9 mouse cellular contexts compared by ENCODE assay signal in the genomic region with DNA sequence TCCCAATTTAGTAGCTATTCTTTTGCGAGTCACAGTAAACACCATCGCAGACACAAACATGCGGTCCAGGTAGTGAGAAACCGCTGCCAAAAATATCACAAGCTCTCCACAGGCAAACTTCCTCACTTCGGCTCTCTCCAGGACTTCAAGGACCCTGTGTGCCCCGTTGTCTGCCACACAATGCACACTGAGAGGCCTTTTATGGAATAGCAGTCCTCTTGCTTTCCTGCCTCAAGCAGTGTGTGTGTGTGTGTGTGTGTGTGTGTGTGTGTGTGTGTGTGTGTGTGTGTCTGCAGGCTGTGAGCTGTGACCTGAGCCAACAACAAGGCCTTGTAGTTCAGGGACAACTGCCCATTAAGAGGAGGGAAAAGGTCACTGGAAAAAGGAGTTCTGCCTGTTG. TPM values are rescaled to one million over a fixed set of nuclear protein-coding genes. Genes with fewer than 3 reads are reported as not detected.
DNase-seq lines count a peak whose midpoint lies in the region; ATAC-seq and TF ChIP-seq lines count a peak whose summit lies in the region.
"Had no signal": no experiment of that assay in that cellular context is flagged by ENCODE, and none has a peak within 500 bp of the region (broad histone marks: within the 10 kb centered on the region; RNA-seq: fewer than 3 reads in every experiment).

No protein-coding gene starts in this region.

- no peak overlapping the region for H3K4me2 ChIP-seq in hindbrain, embryonic 11.5 days (replicated peaks; ENCODE audit: low read depth, low read length)
- no peak overlapping the region for H3K4me2 ChIP-seq in hindbrain, postnatal 0 days (ENCODE audit: low read depth, low read length)
- no peak overlapping the region for H3K4me2 ChIP-seq in lung, embryonic 15.5 days
- no peak overlapping the region for H3K4me2 ChIP-seq in forebrain, embryonic 15.5 days (replicated peaks)
- H3K4me2 ChIP-seq in forebrain, embryonic 16.5 days (ENCODE audit: low read length) = no peak overlapping the region

- H3K36me3 ChIP-seq in hindbrain, embryonic 11.5 days (ENCODE audit: control insufficient read depth, insufficient read depth, low read length) = no peaks in the 10 kb centered on the region
- no peaks in the 10 kb centered on the region for H3K36me3 ChIP-seq in hindbrain, postnatal 0 days (ENCODE audit: insufficient read depth, low read length)
- no peaks in the 10 kb centered on the region for H3K36me3 ChIP-seq in lung, embryonic 15.5 days
- no peaks in the 10 kb centered on the region for H3K36me3 ChIP-seq in forebrain, embryonic 15.5 days
- no peaks in the 10 kb centered on the region for H3K36me3 ChIP-seq in forebrain, embryonic 16.5 days (ENCODE audit: control insufficient read depth, insufficient read depth)

- 52% methylated on average over 6 of the region's 6 CpGs for WGBS in hindbrain, embryonic 11.5 days
- WGBS in hindbrain, postnatal 0 days = 41% methylated on average over 6 of the region's 6 CpGs
- 51% methylated on average over 6 of the region's 6 CpGs for whole genome bisulfite sequencing in lung, embryonic 15.5 days
- 49% methylated on average over 6 of the region's 6 CpGs for whole genome bisulfite sequencing in forebrain, embryonic 15.5 days
- WGBS in forebrain, embryonic 16.5 days = 66% methylated on average over 6 of the region's 6 CpGs

- no peak overlapping the region for H3K27ac ChIP-seq in hindbrain, embryonic 11.5 days (ENCODE audit: low read depth, low read length)
- no peak overlapping the region; the same call in 1 of the 2 replicates for H3K27ac ChIP-seq in hindbrain, postnatal 0 days
- peak overlapping the region; percentile 12; the same call in 1 of the 2 replicates for H3K27ac ChIP-seq in lung, embryonic 15.5 days
- no peak overlapping the region for H3K27ac ChIP-seq in forebrain, embryonic 15.5 days (replicated peaks)
- no peak overlapping the region for H3K27ac ChIP-seq in forebrain, embryonic 16.5 days (ENCODE audit: low read length)

- H3K4me1 ChIP-seq in hindbrain, embryonic 11.5 days (replicated peaks; ENCODE audit: control insufficient read depth, insufficient read depth, low read length) = 0 out of 2 replicates have a peak, but pooled peaks cover 3% of the 10 kb centered on the region
- no peaks in the 10 kb centered on the region for H3K4me1 ChIP-seq in hindbrain, postnatal 0 days (ENCODE audit: insufficient read depth, low read length)
- H3K4me1 ChIP-seq in lung, embryonic 15.5 days = peaks cover 16% of the 10 kb centered on the region; the same call in 1 of the 2 replicates
- no peaks in the 10 kb centered on the region for H3K4me1 ChIP-seq in forebrain, embryonic 15.5 days
- H3K4me1 ChIP-seq in forebrain, embryonic 16.5 days (replicated peaks; ENCODE audit: control insufficient read depth, insufficient read depth, low read length) = no peaks in the 10 kb centered on the region

- H3K4me3 ChIP-seq in hindbrain, embryonic 11.5 days (ENCODE audit: low read depth, low read length) = no peak overlapping the region
- H3K4me3 ChIP-seq in hindbrain, postnatal 0 days (ENCODE audit: low read length) = no peak overlapping the region
- no peak overlapping the region for H3K4me3 ChIP-seq in lung, embryonic 15.5 days
- H3K4me3 ChIP-seq in forebrain, embryonic 15.5 days = no peak overlapping the region
- H3K4me3 ChIP-seq in forebrain, embryonic 16.5 days (replicated peaks; ENCODE audit: low read length) = no peak overlapping the region

- no peak for TF ChIP-seq CTCF in hindbrain, postnatal 0 days (IDR thresholded peaks at IDR 0.05; ENCODE audit: low read depth)

- no peaks in the 10 kb centered on the region for H3K9me3 ChIP-seq in hindbrain, embryonic 11.5 days (ENCODE audit: control insufficient read depth, low read length)
- no peaks in the 10 kb centered on the region for H3K9me3 ChIP-seq in hindbrain, postnatal 0 days (ENCODE audit: low read length)
- H3K9me3 ChIP-seq in lung, embryonic 15.5 days = no peaks in the 10 kb centered on the region
- H3K9me3 ChIP-seq in forebrain, embryonic 15.5 days = no peaks in the 10 kb centered on the region
- no peaks in the 10 kb centered on the region for H3K9me3 ChIP-seq in forebrain, embryonic 16.5 days (ENCODE audit: control insufficient read depth, low read length)

- peak; percentile 26 for DNase-seq in hindbrain, embryonic 11.5 days (ENCODE audit: low spot score)
- no peak for DNase-seq in hindbrain, postnatal 0 days (ENCODE audit: low spot score)
- peak; percentile 74 for DNase-seq in adrenal gland, adult 8-10 months
- peak; percentile 72 for DNase-seq in heart, adult 8-10 months (ENCODE audit: low spot score)
- no peak for DNase-seq in left cerebral cortex, adult 11 months (ENCODE audit: low spot score)
- DNase-seq: forebrain, postnatal 0 days had no signal

- H3K27me3 ChIP-seq in hindbrain, embryonic 11.5 days (ENCODE audit: control insufficient read depth, insufficient read depth, low read length) = no peaks in the 10 kb centered on the region
- H3K27me3 ChIP-seq in hindbrain, postnatal 0 days (ENCODE audit: insufficient read depth, low read length) = no peaks in the 10 kb centered on the region
- no peaks in the 10 kb centered on the region for H3K27me3 ChIP-seq in lung, embryonic 15.5 days
- no peaks in the 10 kb centered on the region for H3K27me3 ChIP-seq in forebrain, embryonic 15.5 days
- H3K27me3 ChIP-seq in forebrain, embryonic 16.5 days (replicated peaks; ENCODE audit: control insufficient read depth, insufficient read depth, low read length) = no peaks in the 10 kb centered on the region

- no peak for ATAC-seq in hindbrain, embryonic 11.5 days (ENCODE audit: low FRiP score)
- ATAC-seq in hindbrain, postnatal 0 days = no peak
- ATAC-seq in lung, embryonic 15.5 days (ENCODE audit: borderline replicate concordance, extremely low read depth, low FRiP score, low TSS enrichment) = no peak; the same call in 1 of the 2 replicates
- ATAC-seq in forebrain, embryonic 15.5 days (replicated peaks) = no peak
- ATAC-seq in forebrain, embryonic 16.5 days = no peak
- ATAC-seq: forebrain, postnatal 0 days had no signal

- H3K9ac ChIP-seq in hindbrain, embryonic 11.5 days (ENCODE audit: low read depth, low read length) = no peak overlapping the region
- no peak overlapping the region for H3K9ac ChIP-seq in hindbrain, postnatal 0 days (replicated peaks; ENCODE audit: low read length)
- H3K9ac ChIP-seq in lung, embryonic 15.5 days = no peak overlapping the region
- no peak overlapping the region for H3K9ac ChIP-seq in forebrain, embryonic 15.5 days (replicated peaks)
- H3K9ac ChIP-seq in forebrain, embryonic 16.5 days (replicated peaks; ENCODE audit: low read depth, low read length) = no peak overlapping the region
- H3K9ac ChIP-seq: forebrain, postnatal 0 days had no signal

RNA-seq across cellular contexts. Expression of gene Myo10, which starts 41.6 kb away (rescaled TPM):
- polyA plus RNA-seq in hindbrain, embryonic 11.5 days (2014; fragmentation: Nextera tagmentation; extraction: Ambion mirVana) = 39.1 and 45.2 TPM in 2 replicates
- 29.2 and 29.6 TPM in 2 replicates for total RNA-seq in hindbrain, postnatal 0 days (2014; rRNA removed)
- polyA plus RNA-seq in hindbrain, postnatal 0 days (2015; fragmentation: Nextera tagmentation; extraction: Ambion mirVana) = 30.0 and 34.4 TPM in 2 replicates
- total RNA-seq in adrenal gland, adult 8-10 months (2022) = 10 to 100 TPM; 59.0 to 68.5 (median 62.0) TPM
- 10 to 100 TPM; 71.7 to 84.5 (median 73.3) TPM for total RNA-seq in heart, adult 8-10 months (2022)
- polyA plus RNA-seq in lung, embryonic 15.5 days (2015; fragmentation: Nextera tagmentation; extraction: Ambion mirVana) = 37.1 and 38.0 TPM in 2 replicates
- 43.0 and 48.1 TPM in 2 replicates for polyA plus RNA-seq in forebrain, embryonic 15.5 days (2015; fragmentation: Nextera tagmentation; extraction: Ambion mirVana)
- 38.4 and 44.8 TPM in 2 replicates for polyA plus RNA-seq in forebrain, embryonic 16.5 days (2015; fragmentation: Nextera tagmentation; extraction: Ambion mirVana)

Comparison
In these comparisons a context has a peak if more than half of its experiments do, and no peak if none do; other contexts are left out.
1. DNase-seq: peak in hindbrain, embryonic 11.5 days (single experiment), adrenal gland, adult 8-10 months (single experiment) and heart, adult 8-10 months (single experiment); none in hindbrain, postnatal 0 days (single experiment) and left cerebral cortex, adult 11 months (single experiment).